Comparison of ENCODE assay signal across 27 mouse cellular contexts in the genomic region with DNA sequence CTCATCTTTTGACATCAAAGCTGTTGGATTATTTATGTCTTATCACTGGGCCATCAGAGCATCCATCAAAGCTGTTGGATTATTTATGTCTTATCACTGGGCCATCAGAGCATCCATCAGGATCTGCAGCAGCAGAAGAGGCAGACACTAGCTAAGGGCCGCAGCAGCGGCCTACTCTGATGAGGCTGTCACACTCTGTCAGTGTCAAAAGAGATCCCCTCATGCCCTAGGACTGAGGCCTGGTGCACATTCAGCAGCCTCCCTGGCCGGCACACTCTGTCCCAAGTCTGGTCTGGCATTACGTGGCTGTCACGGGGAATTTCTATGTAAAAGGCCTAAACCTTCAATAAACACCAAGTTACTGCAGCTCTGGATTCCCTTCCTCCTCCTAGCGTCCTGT. TPM values are rescaled to one million over a fixed set of nuclear protein-coding genes. Genes with fewer than 3 reads are reported as not detected.
"Had no signal": no experiment of that assay in that cellular context is flagged by ENCODE, and none has a peak within 500 bp of the region (broad histone marks: within the 10 kb centered on the region; RNA-seq: fewer than 3 reads in every experiment).

No protein-coding gene starts in this region.

- H3K4me3 ChIP-seq: liver, embryonic 12.5 days; lung, embryonic 15.5 days; megakaryocyte, embryonic 14.5 days; midbrain, embryonic 13.5 days; midbrain, embryonic 15.5 days; neural tube, embryonic 12.5 days; stomach, embryonic 15.5 days had no signal

- DNase-seq: lung, adult 18-20 months; lung, postnatal 14 days; lung, postnatal 36 days; right cerebral cortex, postnatal 14 days; thymus, adult 2 months; thymus, postnatal 14 days; thymus, postnatal 36 days had no signal

- H3K4me1 ChIP-seq: liver, embryonic 12.5 days; lung, embryonic 15.5 days; midbrain, embryonic 13.5 days; midbrain, embryonic 15.5 days; neural tube, embryonic 12.5 days; stomach, embryonic 15.5 days had no signal

RNA-seq across cellular contexts. Expression of gene Tgm5, which starts 16.1 kb away (rescaled TPM):
- total RNA-seq: megakaryocyte progenitor cell, adult 5-6 weeks; monocyte, adult 5-6 weeks; neutrophil, adult 5-6 weeks had no signal
- polyA plus RNA-seq: liver, embryonic 14.5 days; liver, embryonic 16.5 days; macrophage; midbrain, embryonic 11.5 days; midbrain, embryonic 13.5 days; midbrain, embryonic 15.5 days; spleen, adult 2 months; testis, adult 2 months had no signal

RNA-seq across cellular contexts. Expression of gene Epb42, which starts 32.6 kb away (rescaled TPM):
- total RNA-seq: midbrain, postnatal 0 days had no signal
- polyA plus RNA-seq: macrophage; testis, adult 2 months had no signal

RNA-seq across cellular contexts. Expression of gene Tgm7, which starts 40.1 kb away (rescaled TPM):
- total RNA-seq: megakaryocyte progenitor cell, adult 5-6 weeks; midbrain, postnatal 0 days; monocyte, adult 5-6 weeks; neutrophil, adult 5-6 weeks had no signal
- polyA plus RNA-seq: liver, embryonic 12.5 days; liver, embryonic 14.5 days; liver, embryonic 16.5 days; lung, postnatal 0 days; macrophage; midbrain, embryonic 11.5 days; midbrain, embryonic 13.5 days; midbrain, embryonic 15.5 days; midbrain, postnatal 0 days; neural tube, embryonic 12.5 days; neural tube, embryonic 14.5 days; spleen, adult 2 months; stomach, postnatal 0 days had no signal
